Mouse (Mus musculus) urinary bladder, postnatal 36 days (tissue): Measurements from ENCODE around the gene Plac9a.
"Not testable (repeated sequence)": the region's sequence is repeated elsewhere in the genome, so short reads cannot be mapped to it uniquely, and the experiment has no call there.

Experiments used
- DNase-seq, 2 experiments: peaks; one replicate each; pipeline ENCODE4 v3.0.0; 2022; ENCODE audit warnings: low spot score in 2 of 2, mixed read lengths in 1 of 2

Gene Plac9a

DNA sequence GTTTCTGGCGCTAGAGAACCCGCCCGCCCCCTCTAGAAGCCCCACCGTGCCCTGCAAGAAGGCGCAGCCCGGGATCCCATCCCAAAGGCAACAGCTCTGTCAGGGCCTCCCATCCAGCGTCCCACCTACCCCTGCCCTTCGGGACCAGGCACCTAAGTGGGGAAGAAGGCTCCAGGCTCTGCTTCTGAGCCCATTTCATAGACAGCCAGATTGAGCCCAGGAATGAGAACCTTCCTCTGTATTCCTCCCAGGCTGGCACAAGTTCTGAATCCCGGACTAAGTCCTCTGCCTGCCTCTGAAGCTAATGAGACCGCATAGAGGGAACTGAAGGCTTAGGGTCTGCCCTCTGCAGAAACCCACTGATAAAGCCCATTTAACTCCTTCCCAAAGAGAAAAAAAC is at the start of gene Plac9a:
TSS of gene Plac9a (minus strand) at position 101 of the 400 bp plus-strand sequence.
- not testable (repeated sequence) for DNase-seq

DNA sequence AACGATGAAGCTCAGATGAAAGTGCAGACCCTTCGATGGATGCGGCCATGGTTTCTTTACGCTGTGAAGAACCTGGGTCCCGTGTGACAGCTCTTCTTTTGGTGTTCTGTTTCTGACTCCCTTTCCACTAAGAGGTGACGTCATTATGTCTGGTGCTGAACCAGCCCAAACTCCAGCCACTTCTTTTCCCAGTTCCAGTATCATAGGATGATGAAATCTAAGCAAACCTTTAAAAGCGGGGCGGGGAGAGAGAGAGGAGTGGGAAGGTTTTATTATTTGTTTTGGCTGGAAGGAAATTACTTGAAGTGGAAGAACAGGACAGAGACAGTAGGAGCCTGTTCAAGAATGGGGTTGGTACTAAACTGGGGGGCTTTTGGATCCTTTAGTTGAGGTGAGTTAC is 35.1 kb upstream of the Plac9a start, which contains the start of gene Cphx1:
TSS of gene Cphx1 (plus strand) at position 301 of the 400 bp plus-strand sequence.
- not testable (repeated sequence) for DNase-seq

DNA sequence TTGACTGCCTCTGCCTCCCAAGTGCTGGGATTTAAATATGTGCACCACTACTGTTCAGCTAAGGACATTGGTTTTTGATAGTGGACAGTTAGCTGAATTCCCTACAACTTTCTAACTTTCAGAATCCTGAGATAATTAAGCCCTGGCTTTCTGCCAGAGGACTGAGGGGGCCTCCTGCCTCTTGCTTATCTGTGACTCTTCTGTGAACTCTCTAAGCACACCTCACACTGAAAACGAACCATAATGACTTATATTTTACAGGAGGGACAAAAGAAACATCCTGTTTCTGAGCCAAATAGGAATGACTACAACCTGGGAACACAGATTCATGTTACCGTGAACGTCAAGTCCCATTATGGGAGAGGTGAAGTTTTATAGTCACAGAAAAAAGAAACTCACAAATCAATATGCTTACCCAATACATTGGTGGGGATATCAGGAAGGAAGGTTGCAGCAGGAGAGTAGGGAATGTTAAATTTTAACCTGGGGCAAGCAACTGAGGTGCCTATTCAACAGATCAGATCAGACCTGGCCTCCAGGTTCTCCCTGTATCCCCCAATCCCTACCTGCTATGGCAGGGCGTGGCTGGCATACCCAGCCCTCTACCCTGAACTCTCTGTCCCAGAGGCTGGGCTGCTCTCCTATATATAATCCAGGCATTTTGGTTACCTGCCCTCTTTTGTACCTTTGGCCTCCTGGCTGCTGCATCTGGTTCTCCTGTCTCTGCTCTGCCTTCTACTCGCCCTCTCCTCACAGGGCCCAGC is 34.1 kb upstream of the Plac9a start:
- DNase-seq: not testable (repeated sequence)

DNA sequence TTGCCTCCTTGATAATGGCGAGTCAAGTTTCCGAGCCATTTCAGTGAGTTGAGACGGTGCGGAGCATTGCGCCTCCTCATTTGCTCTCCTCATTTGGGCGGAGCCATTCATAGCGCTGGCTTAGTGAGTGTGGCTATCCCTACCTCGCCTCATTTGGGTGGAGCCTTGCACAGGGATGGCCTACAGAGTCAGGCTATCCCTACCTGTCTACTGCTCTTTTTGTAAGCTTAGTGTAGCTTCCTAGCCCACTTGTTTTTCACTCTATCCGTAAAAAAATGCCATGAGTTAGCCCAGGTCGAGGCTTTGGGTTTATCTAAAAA is 24.6 kb upstream of the Plac9a start, which contains the start of gene Tmem254a:
TSS of gene Tmem254a (minus strand) at position 111 of the 320 bp plus-strand sequence.
- DNase-seq: not testable (repeated sequence)

DNA sequence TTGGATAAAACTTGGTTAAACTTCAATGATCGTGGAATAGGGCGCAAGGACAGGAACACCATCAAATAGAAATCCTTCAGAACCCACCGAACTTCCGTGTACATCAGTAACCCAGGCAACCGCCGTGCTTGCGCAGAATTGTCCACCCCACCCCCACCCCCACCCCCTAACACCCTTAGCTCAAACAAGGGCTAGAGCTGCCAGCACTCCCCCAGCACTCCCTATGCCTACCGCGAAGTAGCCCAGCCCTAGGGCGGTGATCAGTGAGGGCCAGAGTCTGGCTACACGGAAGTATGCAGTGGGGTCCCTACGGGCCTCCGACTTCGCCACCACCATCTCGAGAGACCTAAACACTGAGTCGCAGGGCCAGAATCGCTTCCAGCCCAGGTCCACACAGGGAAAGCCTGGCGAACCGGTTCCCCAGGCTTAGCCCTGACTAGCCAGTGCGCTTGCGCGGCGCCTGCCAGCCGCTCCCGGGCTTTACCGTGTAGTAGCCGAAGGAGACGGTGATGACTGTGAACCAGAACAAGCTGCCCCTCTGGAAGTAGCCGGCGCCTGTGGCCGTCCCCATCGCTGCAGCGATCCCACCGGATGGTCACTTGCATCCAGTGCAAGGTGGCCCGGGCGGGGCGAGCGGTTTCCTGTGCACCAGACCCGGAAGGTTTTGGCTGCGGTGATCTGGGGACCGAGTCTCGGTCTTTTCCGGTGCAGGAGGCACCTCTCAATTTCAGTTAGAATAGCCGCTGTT is 24.1 kb upstream of the Plac9a start:
- not testable (repeated sequence) for DNase-seq

DNA sequence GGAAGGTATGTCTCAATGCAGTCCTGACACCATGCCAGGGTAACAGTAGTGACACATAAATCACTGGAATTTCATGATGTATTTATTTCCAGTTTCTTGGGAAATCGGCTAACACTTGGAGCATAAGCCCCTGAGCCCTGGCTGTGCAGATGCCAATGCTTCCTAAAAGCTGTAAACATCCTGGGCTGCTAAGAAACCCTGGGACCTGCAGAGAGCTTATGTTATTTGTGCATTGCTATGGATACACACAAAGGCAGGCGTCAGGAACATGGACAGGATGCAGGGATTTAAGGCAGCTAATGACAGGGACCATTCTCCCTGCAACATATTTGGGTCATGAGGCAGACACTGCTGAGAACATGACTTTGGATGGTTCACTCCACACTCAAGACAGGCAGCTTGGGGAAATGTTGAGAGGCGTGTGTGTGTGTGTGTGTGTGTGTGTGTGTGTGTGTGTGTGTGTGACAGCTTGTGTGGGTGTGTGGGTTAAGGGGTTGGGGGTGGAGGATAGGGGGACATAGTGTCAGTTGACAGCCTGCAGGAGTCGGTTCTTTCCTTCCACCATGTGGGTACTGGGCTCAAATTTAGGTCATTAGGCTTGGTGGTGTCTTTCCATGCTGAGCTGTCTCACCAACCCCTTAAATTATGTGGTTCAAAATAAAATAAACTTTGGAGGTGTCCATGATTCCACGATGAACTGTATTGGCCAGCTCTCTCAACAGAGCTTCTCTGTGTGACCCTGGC is 15.7 kb upstream of the Plac9a start:
- DNase-seq: not testable (repeated sequence)

DNA sequence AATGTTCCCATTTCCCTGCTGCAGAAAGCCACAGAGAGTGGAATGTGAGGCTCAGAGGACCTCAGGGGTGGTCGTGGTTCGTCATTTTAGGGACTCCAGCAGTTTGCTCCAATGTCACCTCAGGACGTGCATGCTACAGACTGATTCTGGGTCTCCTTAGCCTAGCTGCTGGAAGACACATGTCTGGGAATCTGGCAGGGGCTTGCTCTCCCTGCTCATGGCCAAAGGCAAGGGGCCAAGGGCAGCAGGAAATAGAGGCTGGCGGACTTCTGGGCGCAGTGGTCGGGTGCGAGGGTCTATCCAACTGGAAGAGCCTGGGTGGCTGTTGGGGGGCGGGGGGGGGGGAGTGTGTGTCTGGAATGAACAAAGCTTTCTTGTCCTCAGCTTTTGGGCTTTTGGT is 6.1 kb upstream of the Plac9a start:
- DNase-seq: not testable (repeated sequence)

DNA sequence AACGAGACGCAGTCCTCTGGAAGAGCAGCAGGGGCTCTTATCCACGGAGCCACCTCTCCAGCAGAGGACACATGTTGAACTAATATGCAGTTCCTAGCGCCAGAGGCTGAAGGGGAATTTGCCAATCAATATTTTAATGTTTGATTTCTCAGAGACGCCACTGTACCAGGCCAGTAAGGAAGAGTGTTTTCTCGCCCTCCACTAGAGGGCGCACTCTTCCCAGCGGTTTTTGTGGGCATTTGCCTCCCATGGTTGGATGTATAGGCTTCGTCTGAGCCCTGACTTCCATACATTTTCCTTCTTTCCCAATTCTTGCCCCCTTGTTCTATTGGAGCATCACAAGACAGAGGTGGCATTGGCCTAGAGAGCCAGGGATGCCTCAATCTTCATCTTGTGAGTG is 4.4 kb upstream of the Plac9a start:
- not testable (repeated sequence) for DNase-seq

DNA sequence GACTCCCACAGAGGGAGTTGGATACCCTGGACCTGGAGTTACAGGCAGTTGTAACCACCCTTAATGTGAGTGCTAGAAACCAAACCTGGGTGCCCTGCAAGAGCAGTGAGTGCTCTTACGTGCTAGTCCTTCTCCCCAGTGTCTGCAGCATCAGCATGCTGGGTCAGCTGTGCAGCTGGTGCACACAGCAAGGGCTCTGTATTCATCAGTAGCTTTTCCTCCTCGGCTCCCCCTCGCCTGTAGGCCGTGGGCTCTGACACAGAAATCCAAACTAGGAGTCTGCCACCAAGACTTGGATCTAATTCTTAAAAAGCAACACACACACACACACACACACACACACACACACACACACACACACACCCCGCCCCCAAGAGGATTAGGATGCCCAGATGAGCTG is 2.3 kb upstream of the Plac9a start:
- DNase-seq: not testable (repeated sequence)

DNA sequence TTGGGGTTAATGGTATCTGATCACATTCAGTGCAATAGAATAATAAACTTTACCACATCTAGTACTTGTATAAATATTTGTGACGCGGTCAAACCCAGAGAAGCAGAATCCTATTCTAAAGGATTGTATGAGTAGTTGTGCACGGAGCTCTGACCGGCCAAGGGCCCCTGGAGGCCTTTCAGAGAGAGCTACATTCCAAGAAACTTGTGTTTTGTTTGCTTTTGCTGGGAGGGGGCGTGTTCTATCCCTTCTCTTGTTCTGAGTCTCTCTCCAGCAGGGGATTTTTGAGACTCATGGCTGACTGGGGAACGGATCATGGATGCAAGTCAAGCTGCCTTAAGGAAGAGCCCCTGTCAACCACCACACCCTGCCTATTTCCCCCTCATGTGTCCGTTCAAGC is 7.2 kb downstream of the Plac9a start:
- not testable (repeated sequence) for DNase-seq

DNA sequence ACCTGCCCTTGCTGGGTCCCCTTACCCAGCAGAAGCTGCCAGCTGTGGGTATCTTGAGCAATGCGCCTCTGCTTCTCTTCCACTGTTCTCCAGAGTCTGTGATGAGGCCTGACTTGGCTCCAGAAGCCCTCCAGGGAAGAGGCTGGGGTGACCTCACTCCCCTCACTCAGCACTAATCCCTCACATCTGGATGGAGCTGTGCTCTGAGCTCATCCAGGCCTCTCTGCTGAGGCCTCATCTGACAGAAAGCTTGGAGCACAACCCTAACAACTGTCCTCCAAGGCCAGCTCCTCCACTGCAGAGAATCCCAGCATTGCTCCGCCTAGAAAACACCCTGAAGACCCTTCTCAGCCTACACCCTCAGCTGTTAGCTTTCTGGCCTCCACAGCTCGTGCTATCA is 8.3 kb downstream of the Plac9a start:
- DNase-seq: not testable (repeated sequence)

DNA sequence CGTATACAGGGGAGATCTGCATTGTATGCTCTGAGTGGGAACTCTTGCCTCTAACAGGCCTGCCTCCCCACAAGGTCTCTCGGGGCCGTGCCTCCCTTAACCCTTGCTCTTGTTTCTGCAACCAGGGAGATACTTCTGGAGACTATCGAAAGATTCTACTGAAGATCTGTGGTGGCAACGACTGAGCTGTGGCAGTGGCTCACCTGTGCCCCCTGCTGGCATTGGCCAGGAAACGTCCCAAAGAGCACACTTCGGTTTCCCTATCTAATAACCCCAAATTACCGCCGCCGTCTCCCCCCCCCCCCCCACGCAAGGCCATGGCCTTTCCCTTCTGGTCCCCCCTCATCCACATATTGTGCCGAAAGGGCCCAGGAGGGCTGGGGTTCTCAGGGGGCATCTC is 17.0 kb downstream of the Plac9a start:
- DNase-seq: not testable (repeated sequence)

DNA sequence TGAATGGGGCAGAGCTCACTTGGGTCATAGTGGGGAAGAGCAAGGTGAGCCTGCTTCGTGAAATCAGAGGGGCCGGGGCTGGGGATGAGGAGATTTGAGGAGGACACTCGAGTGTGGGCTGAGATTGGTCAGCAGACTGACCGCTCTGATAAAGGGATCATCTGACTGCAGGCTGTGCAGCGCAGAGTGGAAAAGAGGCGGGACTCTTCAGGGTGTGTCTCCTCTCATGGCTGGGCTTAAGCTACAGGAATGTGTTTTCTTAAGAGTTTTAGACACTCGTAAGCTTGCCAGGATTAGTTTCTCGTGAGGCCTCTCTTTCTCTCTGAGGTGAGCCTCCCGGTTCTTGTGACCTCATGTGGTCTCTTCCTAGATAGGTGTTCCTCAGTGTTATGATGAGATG is 21.1 kb downstream of the Plac9a start:
- not testable (repeated sequence) for DNase-seq

DNA sequence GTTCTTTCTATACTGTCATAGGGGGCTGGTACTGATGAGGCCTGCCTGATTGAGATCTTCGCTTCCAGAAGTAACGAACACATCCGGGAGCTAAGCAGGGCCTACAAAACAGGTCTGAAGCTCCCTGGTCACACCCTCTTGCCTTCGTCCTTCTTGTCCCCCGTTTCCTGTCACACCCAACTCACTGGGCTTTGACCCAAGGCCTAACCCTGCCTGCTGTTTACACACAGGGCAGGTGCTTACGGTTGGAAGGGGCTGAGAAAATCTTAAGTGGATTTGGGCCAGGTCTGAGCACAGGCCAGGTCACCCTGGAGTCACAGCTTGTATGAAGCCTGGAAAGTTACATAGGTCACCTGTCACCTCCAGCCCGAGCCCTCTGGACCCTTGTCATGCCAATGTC is 26.3 kb downstream of the Plac9a start:
- not testable (repeated sequence) for DNase-seq

DNA sequence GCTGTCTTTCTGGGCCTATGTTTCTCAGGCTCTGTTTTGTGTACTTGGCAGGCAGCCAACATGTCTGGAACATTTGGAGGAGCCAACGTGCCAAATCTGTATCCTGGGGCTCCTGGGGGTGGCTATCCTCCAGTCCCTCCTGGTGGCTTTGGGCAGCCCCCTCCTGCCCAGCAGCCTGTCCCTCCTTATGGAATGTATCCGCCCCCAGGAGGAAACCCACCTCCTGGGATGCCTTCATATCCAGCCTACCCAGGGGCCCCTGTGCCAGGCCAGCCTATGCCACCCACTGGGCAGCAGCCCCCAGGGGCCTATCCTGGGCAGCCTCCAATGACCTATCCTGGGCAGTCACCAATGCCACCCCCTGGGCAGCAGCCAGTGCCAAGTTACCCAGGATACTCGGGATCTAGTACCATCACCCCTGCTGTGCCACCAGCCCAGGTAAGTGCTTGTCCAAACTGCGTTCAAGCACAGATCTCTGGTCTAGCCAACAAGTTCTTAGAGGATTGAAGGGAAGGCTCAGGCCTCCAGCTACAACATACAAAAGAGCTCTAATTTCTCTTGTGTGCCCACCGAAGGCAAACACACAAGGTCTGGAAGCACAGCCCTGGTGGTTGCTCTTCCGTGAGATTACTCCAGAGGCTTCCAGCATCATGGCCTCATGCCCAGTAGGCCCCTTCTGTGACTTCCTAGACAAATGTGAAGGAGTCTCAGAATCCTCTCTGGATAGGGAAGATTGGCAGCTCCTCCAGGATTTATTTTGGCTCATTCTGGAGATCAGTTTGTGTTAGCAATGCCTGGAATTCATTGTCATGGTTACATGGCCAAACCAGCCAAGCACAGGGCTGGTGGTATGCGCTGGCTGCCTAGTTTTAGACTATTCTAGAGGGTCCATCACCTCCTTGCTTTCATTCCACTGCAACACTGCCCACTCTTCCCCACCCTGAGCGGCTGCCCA is 30.2 kb downstream of the Plac9a start:
- no peak for DNase-seq

DNA sequence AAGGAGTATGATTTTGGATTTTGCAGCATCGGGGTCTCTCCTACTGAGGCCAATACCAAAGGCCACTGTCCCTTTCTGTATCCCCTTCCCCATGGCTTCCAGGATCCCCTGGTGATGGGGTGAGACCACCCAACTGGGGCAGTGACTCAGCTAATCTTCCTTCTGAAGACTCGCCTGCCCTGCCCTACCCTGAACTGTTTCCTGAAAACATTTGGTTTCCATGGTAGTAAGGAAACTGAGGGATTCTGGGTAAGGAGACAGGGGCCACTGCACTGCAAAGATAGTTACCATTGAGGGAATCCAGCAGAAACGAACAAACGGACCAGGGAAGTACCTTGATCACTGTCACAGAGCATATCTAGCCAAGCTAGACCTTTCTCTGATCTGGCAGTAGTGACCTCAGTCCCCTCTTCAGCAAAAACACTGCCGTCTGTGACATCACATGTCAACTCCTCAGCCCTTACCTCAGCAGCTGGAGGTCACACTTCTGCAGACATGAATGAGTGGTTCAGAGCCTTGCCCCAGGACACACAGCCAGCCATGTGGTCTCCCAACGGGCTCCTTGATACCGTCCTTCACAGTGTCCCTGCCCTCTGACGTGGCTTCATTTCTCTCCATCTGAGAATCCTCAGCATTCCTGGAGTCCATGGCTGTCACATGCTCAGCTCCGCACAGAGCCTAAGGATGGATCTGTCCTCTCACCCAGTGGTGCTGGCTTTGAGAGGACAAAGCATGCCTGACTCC is 33.6 kb downstream of the Plac9a start:
- no peak for DNase-seq

DNA sequence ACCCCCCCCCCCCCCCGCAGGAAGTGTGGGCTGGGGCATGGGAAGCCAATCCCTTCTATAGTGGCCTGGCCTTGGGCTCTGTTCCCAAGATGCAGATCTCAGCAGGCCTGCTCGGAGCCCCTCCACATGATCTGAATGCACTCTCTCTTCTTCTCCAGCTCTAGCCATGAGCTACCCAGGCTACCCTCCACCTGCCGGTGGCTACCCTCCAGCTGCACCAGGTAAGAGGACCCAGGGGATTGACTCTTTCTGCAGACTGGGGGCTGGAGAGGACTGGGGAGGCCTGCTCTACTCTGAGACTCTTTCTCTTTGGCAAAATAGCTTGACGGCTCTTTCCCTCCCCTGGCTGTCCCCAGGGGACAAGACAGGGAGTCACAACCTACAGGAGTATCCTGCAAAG is 34.2 kb downstream of the Plac9a start:
- no peak for DNase-seq

DNA sequence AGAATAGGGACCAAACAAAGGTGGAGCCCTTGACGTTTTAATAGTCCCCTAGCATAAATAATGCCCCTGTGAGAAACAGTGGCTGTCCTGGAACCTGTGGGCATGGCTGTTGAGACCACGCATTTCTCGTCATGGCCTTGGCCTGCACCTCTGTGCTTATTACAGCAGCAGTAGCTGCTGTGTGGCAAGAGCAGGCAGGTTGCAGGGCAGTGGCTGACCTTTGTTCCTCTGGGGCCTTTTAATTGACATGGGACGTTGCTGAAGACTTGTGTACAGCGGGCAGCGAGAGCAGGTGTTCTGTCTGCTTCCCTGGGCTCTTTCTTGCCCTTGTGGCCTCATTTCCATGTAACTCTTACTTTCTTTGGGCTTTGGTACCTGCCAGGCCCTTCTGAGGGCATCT is 35.1 kb downstream of the Plac9a start:
- DNase-seq: no peak

DNA sequence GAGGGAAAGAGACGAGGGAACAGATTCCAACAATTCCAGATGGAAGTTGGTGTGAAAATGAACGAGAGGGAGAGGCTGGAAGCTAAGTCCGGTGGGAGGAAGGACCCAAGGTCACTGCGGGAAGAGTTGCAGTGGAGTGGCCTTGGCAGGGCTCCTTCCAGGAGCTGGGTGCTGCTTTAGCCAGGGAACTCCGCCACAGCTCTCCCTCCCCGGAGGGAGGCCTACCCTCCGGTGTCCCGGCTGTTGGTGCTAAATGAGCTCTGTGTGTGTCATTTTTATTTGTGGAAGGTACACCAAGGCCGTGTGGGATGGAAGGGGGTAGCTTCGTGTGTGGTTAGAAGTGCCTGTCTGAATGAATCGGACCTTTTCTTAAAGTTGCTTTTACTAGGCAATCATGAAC is 36.1 kb downstream of the Plac9a start:
- no peak for DNase-seq

DNA sequence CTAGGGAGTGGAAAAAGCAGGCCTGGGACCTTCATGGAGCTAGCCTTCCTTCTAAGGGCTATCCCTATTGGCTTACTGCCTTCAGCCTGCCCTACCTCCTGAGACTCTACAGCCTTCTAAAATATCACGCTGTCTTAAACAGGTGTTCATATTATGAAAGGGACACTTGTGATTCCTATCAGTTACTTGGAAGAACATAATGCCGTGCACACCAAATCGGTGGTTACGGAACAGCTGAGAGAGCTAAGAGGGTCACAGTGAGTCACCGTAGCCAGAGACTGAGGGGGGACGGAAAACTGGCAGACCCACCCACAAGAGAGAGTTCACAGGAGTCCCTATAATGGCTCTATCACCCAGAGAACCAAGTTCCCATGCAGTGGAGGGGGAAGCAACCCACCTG is 36.5 kb downstream of the Plac9a start:
- no peak for DNase-seq
